Mouse (Mus musculus) retina, postnatal 7 days (tissue): Measurements from ENCODE around the gene Slc22a12.

ENCODE experiments used
- DNase-seq: peaks from one replicate; pipeline ENCODE4 v3.0.0-alpha.2; 2012; ENCODE audit warnings: low read depth, low spot score

Gene Slc22a12

DNA sequence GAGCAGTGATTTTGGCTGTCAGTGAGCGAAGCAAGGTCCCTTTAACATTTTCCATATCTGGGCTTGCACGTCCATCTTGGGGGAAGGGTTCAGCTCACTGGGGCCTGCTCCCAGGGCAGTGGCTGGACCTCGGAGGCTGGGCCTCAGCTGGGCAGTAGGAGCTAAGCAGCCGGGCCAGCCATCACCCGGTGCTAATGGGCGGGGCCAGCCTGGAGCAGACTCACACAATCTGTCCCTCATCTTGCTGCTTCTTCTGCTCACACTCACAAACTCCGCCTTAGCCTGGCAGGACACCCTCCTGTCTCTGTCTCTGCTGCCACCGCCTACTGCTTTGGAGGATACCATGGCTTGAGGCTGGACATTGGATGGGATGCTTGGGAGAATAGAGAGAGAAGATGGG is 26.7 kb downstream of the Slc22a12 start:
- no peak for DNase-seq

DNA sequence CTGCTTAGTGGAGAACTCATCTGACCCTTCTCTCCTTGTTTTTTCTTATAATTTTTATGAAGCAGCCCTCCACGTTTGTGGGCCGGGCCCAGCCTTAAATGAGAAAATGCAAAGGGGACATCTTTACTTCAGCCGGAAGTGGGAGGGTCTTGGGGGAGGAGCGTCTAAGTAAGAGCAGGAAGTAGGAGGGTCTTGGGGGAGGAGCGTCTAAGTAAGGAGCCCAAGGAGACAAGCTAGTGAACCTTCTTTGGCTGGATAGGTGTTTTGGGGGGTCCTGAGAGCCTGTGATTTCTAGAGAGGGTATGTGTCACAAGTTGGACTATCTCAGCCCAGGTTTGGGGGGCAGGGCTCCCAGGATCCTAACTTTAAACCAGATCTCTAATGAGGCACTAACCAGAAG is 27.4 kb downstream of the Slc22a12 start:
- DNase-seq, result no peak

DNA sequence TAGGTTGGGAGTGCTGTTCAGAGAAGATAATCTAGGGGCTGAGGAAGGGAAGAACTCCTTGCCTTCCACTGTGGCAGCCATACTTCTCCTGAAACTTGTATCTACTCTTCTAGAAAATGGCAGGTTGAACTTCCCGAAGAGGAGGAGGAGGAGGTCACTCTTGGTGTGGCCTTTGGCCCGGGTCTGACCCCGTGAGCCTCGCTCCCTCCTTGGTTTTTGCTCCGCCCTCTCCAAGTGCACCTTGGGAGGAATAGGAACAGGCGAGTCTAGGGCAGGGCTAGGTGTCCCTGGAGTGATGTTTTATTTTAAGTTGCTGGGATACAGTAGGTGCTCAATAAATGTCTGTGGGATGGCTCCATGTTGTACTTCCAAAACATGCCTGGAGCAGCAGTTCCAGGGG is 27.9 kb downstream of the Slc22a12 start:
- DNase-seq, result no peak

DNA sequence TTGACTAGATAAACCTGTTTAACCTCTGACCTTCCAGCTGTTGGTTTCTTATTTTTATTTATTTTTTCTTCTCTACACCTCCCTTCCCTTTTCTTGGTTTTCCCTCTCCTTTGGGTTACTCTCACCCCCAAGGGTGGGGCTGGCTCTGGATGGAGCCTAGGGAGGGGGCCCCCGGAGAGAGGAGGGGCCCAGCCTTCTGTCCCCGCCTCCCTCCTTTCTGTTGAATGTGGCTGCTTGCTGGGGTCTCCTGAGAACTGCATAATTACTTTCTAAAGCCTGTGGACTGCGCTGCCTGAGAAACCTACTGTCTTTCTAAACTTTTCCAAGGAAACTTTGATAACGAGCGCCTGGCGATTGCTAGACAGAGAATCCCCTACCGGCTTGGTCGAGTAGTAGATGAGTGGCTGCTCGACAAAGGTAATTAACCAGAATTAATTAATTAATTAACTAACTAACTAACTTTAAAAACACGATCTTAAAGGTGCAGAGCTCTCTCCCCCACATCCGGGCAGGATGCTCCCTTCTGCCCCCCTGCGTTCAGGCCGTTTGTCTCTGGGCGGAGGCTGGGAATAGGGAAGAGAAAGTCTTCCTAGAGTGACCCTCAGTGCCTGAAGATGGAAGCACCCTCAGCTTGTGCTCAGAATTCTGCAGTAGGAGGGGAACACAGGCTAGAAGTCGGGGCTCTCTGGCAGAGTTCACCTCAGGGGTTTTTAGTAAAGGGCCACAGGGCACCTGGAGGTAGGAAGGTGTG is 29.3 kb downstream of the Slc22a12 start:
- no peak for DNase-seq

DNA sequence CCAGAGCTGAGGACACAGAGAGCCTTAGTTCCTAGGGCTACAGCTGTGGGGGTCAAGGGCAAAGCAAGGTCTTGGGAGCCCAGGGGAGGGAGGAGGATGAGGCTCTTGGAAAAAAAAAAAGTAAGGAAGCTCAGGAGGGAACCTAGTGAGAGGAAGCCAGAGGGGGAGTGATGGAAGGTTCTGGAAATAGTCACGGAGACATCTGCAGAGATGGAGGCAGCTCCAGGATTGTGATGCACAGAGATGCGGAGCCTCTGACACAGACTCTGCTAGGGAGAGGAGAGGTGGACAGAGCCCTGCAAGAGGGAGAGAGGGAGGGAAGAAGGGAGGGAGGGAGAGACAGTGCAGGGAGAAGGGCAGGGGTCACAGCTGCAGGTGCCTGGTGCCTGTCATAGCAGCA is 32.3 kb downstream of the Slc22a12 start:
- no peak for DNase-seq

DNA sequence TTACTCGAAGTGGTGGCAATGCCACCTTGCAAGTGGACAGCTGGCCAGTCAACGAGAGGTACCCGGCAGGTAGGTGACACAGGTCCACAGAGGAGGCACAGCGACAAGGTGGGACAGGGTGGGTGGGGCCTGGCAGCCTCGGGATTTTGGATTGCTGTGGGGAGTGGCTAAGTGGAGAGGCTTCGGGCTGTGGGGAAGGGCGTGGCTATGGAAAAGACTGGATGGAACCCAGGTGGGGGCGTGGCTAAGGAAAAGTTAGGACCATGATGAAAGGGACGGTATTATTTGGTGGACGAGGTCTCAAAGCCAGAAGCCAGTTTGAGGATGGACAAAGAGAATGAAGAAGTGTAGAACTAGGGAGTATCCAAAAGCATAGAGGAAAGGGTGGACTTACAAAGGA is 33.0 kb downstream of the Slc22a12 start:
- no peak for DNase-seq

DNA sequence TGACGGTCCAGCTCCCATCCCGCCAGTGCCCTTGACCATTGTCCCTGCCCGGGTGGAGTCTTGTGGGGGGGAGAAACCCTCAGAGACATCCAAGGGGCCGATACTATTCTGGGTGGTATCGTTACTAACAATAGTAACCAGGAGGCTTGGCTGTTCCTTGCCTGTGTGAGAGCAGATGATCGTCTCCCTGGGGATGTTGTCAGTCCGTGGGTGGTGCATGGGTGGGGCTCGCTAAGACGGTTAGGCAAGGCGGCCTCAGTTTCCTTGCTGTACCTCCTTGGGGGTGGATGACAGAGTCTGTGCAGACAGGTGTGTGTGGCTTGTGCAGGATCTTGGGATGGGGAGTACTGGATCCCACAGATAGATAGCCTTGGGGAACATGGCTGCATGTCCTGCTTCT is 35.4 kb downstream of the Slc22a12 start:
- DNase-seq, result no peak

DNA sequence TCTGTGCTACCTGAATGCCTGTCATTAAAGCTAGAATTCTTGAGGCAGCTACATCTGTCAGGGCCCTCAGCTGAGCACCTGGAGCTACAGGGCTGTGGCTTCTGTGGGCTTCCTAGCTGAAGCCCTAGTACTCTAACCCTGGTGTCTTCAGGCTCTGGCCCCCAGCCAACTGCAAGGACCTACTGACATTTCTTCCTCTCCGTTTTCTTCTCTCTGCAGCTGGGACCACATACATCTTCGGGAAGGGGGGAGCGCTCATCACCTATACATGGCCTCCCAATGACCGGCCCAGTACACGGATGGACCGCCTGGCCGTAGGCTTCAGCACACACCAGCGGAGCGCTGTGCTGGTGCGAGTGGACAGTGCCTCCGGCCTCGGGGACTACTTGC is 38.2 kb downstream of the Slc22a12 start:
- no peak for DNase-seq

DNA sequence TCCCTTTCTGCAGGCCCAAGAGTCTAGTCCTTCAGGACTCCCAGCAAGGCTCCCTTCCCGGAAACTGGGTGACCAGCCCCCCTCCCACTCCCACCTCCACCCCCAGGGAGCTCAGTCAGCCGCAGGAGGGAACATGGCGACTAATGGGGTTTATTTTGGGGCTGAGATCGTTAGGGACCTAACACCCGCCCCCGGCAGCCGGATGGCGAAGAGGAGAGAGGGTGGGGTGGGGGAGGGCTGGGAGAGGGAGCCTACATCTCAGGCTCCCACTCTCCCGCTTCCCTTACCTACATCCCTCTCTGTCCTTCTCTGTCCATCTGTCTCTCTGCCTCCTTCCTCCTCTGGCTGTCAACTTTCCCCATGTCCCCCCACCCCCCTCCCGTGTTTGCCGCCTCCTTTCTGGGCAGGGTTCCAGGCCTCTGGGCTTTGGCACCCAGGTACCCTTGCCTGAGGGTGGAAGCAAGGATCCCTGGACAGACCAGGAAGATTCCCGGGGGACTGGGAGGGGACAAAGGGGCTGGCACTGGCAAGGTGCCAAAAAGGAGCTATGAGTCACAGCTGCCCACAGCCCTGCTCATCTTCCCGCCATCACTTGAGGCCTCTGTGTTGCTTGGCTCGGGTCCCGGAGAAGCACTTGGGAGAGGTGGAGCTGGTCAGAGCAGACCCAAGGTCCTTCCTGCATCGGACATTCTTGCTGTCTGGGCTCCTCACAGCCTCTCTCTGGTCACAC is 38.7 kb downstream of the Slc22a12 start:
- no peak for DNase-seq

DNA sequence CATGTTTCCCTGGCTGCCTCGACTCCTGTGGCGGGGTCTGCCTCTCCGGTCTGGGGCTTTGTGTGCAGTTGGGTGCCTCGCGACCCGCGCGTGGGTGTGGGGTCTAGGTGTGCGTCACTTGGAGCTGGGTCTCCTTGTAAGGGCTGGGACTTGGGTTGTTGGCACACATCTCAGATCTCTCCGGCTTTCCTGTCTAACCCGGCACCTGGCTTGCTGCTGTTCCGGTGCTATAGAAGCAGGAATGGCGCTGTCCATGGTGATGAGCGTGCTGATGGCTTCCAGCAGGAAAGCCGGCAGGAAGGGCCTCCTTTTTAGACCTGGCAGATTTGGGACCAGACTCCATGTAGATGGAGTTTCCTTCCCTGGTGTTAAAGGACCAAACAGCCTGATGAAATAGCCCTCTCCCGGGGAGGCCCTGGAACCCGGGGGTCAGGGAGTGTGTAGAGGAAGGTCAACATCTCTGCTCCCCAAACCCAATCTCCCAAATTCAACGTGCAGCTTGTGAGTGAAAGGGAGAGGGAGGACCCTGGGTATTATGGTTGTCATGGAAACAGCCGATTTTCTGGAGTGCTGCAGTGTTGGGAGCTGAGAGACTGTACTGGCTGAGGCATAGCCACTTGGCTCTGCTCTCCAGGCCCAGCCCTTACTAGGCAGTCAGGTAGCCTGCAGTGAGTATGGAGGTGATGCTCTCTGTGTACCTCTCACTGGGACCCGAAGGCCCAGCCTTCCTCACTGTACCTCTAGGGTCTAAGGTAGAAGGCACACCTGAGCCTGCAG is 40.1 kb downstream of the Slc22a12 start:
- no peak for DNase-seq

DNA sequence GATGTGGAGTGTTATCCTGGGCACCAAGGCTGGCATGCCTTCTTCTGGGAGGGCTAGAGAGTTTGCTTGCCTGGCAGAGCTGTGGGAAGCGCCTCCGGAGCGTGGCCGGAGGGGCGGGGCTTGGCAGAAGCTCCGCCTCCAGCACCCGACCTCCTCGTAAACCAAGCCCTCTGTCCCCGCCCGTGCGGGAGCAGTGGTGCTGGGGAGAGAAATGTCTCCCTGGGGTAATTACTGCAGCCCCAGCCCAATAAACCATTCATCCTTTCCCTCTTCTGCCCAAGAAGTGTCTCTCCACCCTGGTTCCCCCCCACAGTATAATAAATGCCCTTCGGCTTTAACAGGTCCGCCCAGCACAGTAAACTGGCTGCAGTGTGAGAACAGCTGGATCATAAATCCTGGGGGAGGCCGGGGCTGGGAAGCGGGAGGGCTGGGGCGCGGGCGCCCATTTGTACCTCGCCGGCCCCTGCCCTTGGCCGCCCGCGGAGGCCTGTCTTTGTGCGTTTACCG is 40.7 kb downstream of the Slc22a12 start:
- peak; percentile 28 for DNase-seq

DNA sequence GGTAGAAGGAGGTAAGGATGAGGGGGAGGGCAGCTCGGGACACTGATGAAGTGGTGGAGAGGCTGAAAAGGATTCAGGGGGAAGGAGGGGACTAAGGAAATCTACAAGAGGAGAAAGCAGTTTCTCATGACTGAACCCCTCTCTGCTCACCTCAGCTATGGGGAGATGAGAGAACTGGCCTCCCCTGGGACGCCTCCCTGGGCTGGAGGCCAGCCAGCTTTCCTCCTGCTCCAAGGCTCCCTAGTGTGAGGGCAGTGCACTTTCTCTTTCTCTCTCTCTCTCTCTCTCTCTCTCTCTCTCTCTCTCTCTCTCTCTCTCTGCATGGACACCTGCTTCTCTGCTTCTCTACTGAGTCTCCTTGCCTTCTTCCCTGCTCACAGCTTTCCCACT is 42.2 kb downstream of the Slc22a12 start:
- DNase-seq, result no peak

DNA sequence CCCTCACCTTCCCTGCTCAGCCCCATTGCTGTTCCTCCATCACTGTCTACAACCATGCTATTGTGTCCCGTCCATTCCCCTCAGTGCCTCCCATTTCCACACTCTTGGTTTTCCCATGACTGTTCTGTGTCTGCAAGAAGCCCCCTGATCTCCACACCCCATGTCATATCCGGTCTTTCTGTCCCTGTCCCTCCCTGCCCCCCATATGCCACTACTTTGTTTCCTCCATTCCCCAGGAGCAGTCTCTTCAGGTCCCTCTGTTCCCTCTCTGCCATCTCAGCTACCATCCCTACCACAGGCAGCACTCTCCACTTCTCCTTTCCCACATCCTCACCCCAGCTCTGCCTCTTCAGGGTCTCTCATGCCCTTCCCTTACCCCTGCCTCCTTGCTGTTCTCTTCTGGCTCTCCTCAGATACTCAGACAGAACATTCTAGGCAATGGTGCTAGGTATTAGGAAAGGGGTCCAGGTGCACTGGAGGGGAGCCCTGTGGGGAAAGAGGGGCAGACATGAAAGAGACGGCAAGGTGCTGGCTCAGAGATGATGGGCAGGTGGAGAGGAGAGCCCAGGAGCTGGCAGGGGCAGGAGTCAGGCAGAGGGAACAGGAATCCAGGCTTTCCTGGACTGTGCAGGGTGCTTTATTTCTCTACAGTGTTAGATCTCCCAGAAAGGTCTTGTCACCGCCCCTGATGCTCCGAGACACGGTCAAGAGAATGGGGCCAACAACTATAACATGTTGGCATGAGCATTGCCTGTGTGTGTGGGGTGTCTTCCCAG is 42.8 kb downstream of the Slc22a12 start:
- no peak for DNase-seq

DNA sequence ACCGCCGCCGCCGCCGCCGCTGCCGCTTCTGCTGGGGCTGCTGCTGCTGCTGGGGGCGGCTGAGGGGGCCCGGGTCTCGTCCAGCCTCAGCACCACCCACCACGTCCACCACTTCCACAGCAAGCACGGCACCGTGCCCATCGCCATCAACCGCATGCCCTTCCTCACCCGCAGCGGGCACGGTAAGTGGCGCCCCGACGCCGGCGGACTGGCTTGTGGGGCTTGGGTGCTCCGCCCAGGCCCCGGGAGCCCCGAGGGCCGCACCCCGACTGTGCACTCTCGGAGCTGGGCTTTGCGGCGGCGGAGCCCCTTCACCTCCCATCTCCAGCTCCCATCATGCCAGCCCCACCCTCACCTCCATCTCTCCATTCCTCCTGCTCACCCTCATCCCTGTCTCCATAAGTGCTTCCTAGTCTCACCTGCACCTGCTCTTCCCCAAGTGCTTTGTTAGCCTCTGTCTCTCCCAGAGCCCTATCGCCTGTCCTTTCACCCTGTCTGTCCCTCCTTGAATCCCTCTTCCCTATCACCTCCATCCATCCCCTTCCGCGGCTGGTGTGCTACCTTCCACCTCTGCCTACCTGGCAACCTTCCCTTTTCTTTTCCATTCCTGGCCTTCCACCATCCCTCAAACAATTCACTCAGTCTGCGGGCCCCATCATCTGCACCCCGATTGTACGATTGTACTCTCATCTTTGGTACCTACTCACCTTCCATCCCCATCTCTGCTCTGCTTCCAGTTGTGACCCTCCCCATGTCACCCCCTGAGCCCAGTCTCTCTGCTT is 44.3 kb downstream of the Slc22a12 start:
- no peak for DNase-seq

DNA sequence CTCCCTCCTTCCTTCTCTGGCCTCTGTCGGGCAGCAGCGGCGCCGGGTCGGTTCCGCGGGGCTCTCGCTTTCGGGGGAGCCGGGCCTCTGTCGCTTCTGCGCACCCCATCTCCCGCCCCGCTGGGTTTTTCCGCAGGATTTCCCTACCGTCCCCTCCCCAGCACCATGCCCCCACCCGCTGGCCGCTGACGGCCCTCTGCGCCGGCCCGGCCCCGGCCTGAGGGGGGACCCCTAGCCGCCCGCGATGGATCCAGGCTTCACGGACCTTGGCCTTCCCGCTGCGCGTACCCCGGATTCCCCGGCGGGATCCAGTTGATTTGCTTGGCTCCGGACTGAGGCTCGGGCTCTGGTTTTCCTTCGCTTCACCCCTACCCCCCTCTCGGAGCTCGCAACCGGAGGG is 45.0 kb downstream of the Slc22a12 start:
- no peak for DNase-seq

DNA sequence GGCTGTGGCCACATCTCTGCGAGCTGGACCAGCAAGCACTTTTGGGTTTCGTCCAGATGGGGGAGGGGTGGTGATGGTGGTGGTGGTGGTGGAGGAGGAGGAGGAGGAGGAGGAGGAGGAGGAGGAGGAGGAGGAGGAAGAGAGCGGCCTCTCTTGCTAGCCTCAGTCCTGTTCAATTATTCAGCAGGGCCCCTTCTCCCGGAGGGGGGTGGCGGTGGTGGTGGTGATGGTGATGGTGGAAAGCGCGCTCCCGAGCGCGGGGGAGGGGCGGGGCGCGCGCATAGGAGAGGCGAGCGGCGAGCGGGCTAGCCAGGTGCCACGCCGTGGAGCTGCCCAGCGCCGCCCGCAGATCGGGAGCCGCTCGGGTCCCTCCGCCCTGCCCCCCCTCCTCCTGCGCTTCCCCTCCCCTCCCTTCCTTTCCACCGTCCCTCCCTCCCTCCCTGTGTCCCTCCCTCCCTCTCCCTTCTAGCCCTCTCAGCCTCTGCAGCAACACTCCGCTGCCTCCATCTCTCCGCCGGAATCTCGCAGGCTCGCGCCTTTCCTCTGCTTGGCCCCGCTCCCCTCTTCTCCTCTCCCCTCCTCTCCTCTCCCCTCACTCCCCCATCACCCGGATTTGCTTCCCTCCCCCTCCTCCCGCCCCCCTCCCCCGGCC is 45.6 kb downstream of the Slc22a12 start:
- no peak for DNase-seq

DNA sequence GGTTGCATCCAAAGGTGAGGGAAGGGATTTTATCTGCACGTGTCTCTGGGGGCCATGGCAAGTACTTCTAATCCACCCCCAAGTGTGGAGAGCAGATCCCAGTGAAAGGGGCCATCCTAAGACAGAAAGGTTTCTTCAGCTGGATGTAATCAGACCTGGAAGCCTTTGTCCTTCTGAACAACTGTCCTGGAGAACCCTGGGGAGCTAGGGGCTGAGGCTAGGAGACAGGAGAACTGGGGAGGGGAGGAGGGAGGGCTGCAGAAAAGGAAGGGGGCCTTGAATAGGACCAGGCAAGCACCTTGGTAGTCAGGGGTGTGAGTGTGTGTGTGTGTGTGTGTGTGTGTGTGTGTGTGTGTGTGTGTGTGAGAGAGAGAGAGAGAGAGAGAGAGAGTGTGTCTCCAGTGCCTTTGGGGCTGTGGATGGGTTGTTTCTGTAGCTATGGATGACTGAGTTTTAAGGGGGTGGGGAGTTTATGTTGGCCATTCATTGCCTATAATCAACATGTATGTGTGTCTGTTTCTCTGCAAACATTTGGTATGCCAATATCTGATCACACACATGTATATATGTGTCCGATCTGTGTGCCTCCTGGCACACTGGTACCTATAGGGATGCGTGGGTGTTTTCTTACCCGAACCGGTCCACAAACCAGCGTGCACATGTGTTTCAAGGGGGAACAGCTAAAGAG is 46.2 kb downstream of the Slc22a12 start:
- no peak for DNase-seq

DNA sequence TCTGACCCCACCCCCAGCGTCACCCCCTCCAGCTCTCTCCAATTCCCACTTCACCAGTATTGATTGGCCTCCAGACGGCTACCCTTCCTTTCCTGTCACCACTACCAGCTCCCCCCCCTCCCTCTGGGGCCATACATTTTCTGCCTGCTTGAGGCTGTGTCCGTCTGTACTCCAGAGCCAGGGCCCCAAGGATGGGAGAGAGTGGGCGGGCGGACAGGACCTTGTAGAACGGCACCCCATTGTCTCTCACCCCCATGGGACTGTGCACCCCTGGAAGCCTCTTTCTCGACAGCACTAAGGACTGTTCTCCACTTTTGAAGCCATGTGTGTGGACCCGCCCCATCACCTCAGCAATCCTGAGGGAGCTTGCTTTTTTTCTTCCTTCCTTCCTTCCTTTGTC is 47.1 kb downstream of the Slc22a12 start:
- no peak for DNase-seq

DNA sequence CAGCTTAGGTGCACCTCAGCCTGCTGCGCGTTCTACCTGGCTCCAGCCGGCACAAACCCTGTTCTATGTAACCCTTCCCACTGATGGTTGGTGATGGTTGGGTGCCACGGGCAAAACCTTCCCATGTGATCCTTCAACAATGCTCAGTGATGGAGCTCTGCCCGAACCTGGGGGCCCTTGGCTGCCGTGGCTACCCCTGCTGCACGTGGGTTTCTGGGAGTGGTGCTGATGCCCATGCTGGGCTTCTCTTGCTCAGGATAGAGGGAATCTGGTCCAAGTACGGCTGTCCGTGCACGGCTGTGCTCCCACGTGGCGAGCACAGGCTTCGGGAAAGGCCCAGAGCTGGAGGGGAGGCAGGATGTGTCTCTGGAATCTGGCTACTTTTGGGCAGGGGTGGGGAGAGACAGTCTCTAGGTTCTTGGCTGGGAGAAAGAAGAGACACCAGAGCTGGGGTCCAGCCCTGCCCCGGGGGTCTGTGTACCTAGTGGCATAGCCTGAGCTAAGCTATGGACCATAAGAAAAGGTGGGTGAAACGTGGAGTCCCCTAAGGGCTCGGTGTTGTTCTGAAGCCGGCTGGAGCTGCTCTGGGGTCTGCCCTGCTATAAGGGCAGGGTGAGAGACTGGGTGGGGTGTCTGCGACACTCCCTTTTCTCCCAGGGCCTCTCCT is 48.2 kb downstream of the Slc22a12 start:
- DNase-seq, result no peak
